Mouse (Mus musculus) lung, postnatal 0 days (tissue): ENCODE measurements around the gene Bpnt1.

Experiments
- CTCF ChIP-seq: IDR thresholded peaks from 2 replicates; pipeline ENCODE4 v1.5.1; 2016; ENCODE audit warnings: antibody characterized with exemption, mild to moderate bottlenecking
- EP300 ChIP-seq: IDR thresholded peaks from 2 replicates; pipeline ENCODE4 v1.6.1; 2016; ENCODE audit warnings: antibody characterized with exemption, mild to moderate bottlenecking, control low read depth

DNA sequence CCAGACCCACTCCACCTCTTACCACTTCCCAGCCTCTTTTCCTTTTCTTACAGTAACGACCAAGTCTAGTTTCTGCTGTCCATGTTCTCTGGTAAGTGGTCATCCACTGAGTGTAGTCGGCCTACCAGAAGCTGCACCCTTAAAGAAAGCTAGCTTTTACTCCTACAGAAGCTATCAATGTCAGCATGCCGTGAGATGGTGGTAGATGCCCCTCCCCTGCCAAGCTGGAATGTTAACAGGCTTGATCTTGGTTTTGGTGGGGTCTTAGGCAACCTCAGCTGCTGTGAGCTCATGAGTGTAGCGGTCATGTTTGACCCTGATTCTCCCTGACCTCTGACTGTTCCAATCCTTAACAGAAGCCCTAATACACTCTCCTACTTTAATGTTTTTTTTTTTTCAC is 26.3 kb downstream of the Bpnt1 start:
- TF ChIP-seq CTCF (no peak), EP300 (no peak)
